Mouse (Mus musculus): ENCODE data around the gene Sephs2. TPM values are rescaled to one million over a fixed set of nuclear protein-coding genes. Genes with fewer than 3 reads are reported as not detected.
A peak's percentile ranks its signal among the peaks of the same experiment; 100 is the strongest.

Sephs2 gene
- total RNA-seq, 2 experiments from 2014 or later: 45.7 to 49.4 TPM

DNA sequence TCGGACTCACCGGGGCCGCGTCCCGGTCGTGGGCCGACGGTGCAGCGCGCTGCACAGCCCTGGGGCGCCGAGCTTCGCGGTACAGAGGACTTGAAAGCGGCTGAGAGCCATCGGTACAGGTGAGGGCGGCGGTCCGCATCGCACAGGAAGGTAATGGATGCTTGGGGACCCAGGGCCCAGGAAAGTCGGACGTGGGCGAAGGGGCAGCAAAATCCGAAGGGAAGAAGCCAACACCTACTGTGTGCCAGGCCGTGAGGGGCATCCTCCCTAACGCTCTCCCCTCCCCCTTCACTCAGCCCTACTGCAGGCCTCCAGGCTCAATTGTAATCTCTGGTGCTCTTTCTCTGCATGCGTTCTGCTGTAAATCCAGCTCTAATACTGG lies 40.5 kb downstream of the Sephs2 start:
- DNase-seq (ENCODE audit: low spot score in 2 of 2): no peak

DNA sequence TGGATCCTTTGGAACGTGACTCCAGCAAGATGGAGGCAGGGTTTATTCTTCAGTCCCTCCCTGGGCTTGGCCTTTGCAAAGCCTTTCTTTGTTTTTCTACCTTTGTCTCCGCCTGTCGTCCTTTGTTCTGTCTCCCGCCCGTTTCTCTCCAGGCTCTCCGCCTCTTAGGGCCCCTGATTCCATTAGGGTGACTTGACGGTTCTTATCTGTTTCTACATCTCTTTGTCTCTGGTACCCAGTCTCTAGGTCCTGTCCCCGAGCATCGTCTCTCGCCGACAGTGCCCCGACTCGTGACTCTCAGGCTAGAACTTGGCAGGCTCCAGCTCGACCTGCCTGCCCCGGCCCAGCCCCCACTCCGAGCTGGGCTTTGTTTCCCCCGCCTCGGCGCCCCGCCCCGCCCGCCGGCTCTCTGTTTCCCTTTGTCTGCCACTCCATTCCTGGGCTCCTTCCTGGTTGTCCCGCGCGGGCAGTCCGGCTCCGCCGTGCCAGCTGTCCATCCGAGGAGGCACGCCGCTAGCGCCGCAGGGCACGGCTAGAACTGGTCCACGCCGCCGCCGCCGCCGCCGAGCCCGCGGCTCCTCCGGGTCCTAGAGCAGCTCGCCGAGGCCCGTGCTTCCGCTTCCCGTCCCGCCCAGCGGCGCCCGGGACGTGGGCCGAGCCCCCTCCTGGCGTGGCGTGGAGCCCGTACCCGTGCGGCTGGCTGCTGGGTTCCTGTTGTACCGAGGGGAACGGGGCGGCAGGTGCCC lies 41.1 kb downstream of the Sephs2 start, which contains the start of the genes Zfp553 and Sept1:
Gene Zfp553 (plus strand): TSS at position 440 of the 746 bp plus-strand sequence.
Gene Sept1 (minus strand): TSS at position 509 of the 746 bp plus-strand sequence.
- DNase-seq (ENCODE audit: low spot score in 2 of 2): peak; percentile 82 to 89

DNA sequence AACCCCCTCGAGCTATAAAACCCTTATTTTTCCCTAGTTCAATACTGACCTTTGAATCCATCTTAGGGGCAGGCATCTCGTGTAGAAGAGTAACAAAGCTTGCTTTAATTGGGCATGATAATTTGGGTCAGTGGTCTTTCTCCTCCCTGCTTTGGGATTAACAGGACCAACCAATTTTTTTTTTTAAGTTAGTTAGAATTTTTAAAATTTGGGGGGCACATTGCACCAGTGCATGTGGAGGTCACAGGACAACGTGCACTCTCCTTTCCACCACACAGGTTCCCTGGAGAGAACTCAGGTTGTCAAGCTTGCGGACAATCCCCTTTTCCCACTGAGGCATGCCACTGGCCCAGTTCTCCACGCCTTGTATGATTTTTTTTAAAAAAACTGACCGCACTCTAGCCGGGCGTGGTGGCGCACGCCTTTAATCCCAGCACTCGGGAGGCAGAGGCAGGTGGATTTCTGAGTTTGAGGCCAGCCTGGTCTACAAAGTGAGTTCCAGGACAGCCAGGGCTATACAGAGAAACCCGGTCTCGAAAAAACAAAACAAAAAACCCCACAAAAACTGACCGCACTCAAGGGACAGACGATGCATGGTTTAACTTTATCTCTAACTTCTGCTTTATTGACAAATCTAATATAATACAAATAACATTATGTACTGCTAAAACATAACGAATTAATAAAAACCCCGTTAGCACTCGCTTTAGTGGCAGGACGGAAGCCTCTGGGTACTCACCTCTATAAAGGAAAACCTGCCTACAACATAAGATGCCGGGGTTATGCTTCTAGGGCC lies 41.8 kb downstream of the Sephs2 start:
- DNase-seq (ENCODE audit: low spot score in 2 of 2): no peak

DNA sequence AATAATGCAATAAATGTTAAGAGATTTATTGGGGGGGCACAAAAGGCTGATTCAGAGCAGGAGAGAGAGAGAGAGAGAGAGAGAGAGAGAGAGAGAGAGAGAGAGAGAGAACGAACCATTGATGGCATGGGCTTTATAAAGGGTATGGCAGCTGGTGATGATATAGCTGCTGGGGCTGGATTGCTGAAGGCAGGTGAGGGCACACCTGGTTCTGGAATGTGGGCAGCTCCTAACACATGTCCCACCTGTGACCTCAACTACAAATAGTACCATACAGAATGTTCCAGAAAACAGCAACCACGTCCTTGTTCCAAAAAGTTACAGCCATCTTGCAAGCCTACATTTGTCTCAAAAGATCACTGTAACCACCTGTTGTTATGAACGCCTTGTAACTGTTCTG lies 42.5 kb downstream of the Sephs2 start:
- no peak for DNase-seq (ENCODE audit: low spot score in 2 of 2)

DNA sequence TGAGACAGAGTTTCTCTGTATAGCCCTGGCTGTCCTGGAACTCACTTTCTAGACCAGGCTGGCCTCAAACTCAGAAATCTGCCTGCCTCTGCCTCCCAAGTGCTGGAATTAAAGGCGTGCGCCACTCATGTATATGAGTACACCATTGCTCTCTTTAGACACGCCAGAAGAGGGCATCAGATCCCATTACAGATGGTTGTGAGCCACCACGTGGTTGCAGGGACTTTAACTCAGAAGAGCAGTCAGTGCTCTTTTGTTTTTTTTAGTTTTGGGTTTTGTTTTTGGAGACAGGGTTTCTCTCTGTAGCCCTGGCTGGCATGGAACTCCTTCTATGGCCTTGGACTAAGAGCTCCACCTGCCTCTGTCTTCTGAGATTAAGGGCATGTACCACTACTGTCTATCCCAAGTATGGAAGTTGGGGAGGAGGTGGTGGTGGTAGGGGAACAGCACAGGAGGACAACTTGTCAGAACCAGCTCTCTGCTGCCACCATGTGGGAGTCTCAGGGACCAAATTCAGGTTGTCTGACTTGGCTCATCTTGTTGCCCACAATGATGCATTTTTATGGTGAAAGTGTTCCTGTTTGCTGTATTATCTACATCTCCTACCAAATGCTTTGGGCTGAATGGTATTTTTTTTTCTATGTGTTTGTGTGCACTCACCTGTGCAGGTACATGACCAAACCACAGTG lies 45.1 kb downstream of the Sephs2 start:
- peak; percentile 87 to 88 for DNase-seq (ENCODE audit: low spot score in 2 of 2)

DNA sequence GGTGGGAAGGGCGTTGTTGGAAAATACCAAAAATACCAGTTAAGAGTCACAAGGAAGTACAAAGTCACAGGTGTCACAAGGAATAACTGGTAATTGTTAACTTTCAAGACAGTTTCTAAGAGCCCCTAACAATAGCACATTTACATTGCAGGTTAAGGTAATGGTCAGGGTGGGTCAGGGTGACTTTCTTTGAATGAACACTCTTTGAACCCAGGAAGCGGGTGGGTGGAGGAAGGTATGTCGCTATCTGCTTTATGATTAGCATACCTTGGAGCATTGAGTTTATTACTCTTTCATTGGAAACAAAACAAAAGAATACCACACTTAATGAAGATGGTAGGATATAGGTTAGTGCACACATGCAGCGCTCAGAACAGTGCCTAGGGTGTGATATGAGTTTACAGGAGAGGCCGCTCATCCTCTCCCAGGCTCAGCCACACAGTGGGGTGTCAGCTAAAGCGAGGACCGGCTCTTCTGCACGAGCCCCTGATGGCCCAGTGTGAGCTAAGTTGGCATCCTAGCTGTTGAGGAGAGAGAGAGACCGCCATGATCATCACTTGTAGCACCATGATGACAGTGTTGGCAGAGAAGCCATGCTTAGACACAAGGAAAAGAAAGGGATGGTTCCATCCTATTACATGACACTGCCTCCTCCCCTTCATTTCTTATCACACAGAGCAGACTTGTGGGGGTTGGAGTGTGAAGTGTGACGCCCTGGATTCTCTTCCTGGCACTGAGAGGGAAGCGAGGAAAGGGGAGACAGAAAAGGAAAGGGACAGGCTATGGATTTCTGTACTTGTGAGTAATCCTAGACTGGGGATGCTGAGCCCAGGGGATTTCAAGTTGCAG lies 48.5 kb downstream of the Sephs2 start:
- DNase-seq (ENCODE audit: low spot score in 2 of 2): no peak

DNA sequence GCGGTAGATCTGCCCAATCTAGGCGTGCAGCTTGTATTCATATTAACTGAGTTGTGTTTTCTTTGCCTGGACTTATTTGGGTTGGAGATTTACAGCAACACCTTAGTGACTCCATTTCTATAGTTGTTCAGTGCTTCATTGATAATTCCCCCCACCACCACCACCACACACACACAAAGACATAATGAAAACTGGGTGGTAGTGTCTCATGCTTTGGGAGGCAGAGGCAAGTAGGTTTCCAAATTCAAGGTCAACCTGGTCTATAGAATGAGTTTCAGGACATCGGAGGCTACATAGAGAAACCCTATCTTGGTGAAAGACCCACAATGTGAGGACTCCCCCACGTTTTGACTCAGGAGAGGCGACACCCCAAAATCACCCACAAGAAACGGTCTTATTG lies 49.2 kb downstream of the Sephs2 start:
- no peak for DNase-seq (ENCODE audit: low spot score in 2 of 2)

DNA sequence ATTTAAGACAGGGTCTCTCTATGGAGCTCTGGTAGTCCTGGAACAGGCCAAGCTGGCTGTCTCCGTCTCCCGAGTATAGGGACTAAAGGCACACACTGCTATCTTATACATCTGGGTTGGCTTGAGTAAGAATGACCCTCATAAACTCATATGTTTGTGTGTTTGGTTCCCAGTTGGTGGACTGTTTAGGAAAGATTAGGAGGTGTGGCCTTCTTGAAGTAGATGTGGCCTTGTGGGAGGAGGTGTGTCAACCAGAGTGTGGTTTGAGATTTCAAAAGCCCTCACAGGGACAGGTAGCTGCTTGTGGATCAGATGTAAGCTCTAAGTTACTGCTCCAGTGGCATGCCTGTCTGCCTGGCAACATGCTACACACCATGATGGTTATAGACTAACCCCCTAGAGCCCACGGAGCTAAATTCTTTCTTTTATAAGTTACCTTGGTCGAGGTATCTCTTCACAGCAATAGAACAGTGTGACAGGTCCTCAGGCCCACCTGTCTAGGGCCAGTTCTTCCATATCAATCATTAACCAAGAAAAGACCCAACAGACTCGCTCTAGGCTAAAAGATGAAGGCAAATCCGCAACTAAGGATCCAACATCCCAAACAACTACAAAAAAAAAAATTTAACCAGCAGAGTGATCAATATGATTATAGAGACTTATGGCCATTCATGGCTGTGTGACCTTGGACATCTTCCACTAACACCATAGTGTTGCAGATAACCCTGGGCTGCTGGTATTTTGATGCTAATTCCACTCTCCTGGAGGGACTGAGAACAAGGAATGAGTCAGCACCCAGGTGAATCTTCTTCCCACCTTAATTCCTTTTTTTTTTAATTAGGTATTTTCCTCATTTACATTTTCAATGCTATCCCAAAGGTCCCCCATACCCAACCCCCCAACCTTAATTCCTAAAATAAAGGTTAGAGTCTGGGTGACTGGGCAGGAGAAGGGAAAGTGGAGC lies 50.1 kb downstream of the Sephs2 start:
- DNase-seq (ENCODE audit: low spot score in 2 of 2): no peak

DNA sequence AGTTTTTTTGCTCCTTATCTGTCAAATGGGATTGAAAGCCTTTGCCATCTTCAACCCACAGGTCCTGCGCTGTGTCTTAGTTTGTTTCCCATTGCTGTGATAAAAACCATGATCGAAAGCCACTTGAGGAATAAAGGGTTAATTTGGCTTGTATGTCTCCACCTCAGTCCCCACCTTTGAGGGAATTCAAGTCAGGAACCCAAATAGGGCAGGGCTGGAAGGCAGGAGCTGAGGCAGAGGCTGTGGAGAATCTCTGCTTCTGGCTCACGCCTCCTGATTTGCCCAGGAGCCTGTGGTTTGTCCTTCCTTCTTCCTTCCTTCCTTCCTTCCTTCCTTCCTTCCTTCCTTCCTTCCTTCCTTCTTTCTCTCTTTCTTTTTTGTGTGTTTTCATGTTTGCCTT lies 50.7 kb downstream of the Sephs2 start:
- no peak for DNase-seq (ENCODE audit: low spot score in 2 of 2)

Other genes with a start within 250 kb of the Sephs2 start
- 100 to 1,000 TPM; 283 to 292 TPM for gene Maz, start 247.0 kb downstream of the Sephs2 start, total RNA-seq (2021)
- gene Kif22, start 231.6 kb downstream of the Sephs2 start, total RNA-seq (2021): 10 to 100 TPM; 12.6 to 16.5 TPM
- not detected for gene Zg16, start 186.7 kb downstream of the Sephs2 start, total RNA-seq (2021)
- 1 to 10 TPM; 1.3 to 1.4 TPM for gene AI467606, start 182.7 kb downstream of the Sephs2 start, total RNA-seq (2021)
- under 1 TPM; 0.20 to 0.57 TPM for gene Qprt, start 151.8 kb downstream of the Sephs2 start, total RNA-seq (2021)
- gene Spn, start 136.2 kb downstream of the Sephs2 start, total RNA-seq (2021): under 1 TPM; 0.33 to 0.55 TPM
- gene Cd2bp2, start 78.0 kb downstream of the Sephs2 start, total RNA-seq (2021): 10 to 100 TPM; 70.5 to 75.5 TPM
- 10 to 100 TPM; 84.6 to 95.4 TPM for gene Tbc1d10b, start 65.6 kb downstream of the Sephs2 start, total RNA-seq (2021)
- 1 to 10 TPM; 1.3 to 3.3 TPM for gene Mylpf, start 65.2 kb downstream of the Sephs2 start, total RNA-seq (2021)
- gene Zfp553, start 41.0 kb downstream of the Sephs2 start, total RNA-seq (2021): 10 to 100 TPM; 19.3 to 19.6 TPM
- 1 to 10 TPM; 5.5 to 5.9 TPM for gene Sept1, start 40.9 kb downstream of the Sephs2 start, total RNA-seq (2021)
- gene Zfp771, start 29.8 kb downstream of the Sephs2 start, total RNA-seq (2021): 10 to 100 TPM; 56.7 to 67.0 TPM
- 10 to 100 TPM; 36.0 to 37.1 TPM for gene Dctpp1, start 13.3 kb downstream of the Sephs2 start, total RNA-seq (2021)
- gene Itgal, start 22.2 kb upstream of the Sephs2 start, total RNA-seq (2021): under 1 TPM; 0.51 to 0.89 TPM
- 10 to 100 TPM; 11.9 to 13.5 TPM for gene Zfp768, start 71.5 kb upstream of the Sephs2 start, total RNA-seq (2021)
- 1 to 10 TPM; 7.3 to 7.5 TPM for gene Zfp747, start 102.0 kb upstream of the Sephs2 start, total RNA-seq (2021)
- gene 9130019O22Rik, start 113.1 kb upstream of the Sephs2 start, total RNA-seq (2021): 1 to 10 TPM; 3.3 TPM
- gene E430018J23Rik, start 119.6 kb upstream of the Sephs2 start, total RNA-seq (2021): 1 to 10 TPM; 5.4 to 6.4 TPM
- gene Zfp764, start 132.8 kb upstream of the Sephs2 start, total RNA-seq (2021): 1 to 10 TPM; 4.1 to 4.4 TPM
- gene Zfp688, start 148.0 kb upstream of the Sephs2 start, total RNA-seq (2021): 10 to 100 TPM; 10.0 to 11.7 TPM
- gene Zfp689, start 175.1 kb upstream of the Sephs2 start, total RNA-seq (2021): 1 to 10 TPM; 7.5 to 7.7 TPM
- gene Prr14, start 185.6 kb upstream of the Sephs2 start, total RNA-seq (2021): 10 to 100 TPM; 31.6 to 34.8 TPM
- 10 to 100 TPM; 60.0 to 63.1 TPM for gene Fbrs, start 205.1 kb upstream of the Sephs2 start, total RNA-seq (2021)
- 100 to 1,000 TPM; 109 to 111 TPM for gene Srcap, start 237.9 kb upstream of the Sephs2 start, total RNA-seq (2021)
- gene Gm42715, start 245.5 kb upstream of the Sephs2 start, total RNA-seq (2021): 10 to 100 TPM; 11.2 to 19.2 TPM

Data from layer of hippocampus, postnatal 10 days (tissue).